Comparison of ENCODE assay signal across 25 mouse cellular contexts in genomic region chr3:98120884-98121283, GRCm38 (mm10). TPM values are rescaled to one million over a fixed set of nuclear protein-coding genes. Genes with fewer than 3 reads are reported as not detected.
DNase-seq lines count a peak whose midpoint lies in the region; ATAC-seq and TF ChIP-seq lines count a peak whose summit lies in the region.
"Had no signal": no experiment of that assay in that cellular context is flagged by ENCODE, and none has a peak within 500 bp of the region (broad histone marks: within the 10 kb centered on the region; RNA-seq: fewer than 3 reads in every experiment).

No protein-coding gene starts in this region.

- no peak overlapping the region for H3K4me3 ChIP-seq in hindbrain, embryonic 11.5 days (ENCODE audit: low read depth, low read length)
- no peak overlapping the region for H3K4me3 ChIP-seq in hindbrain, postnatal 0 days (ENCODE audit: low read length)
- no peak overlapping the region for H3K4me3 ChIP-seq in neural tube, embryonic 15.5 days (replicated peaks)
- no peak overlapping the region for H3K4me3 ChIP-seq in stomach, embryonic 15.5 days (replicated peaks)
- H3K4me3 ChIP-seq: embryonic facial prominence, embryonic 15.5 days; erythroblast, embryonic 14.5 days; heart, embryonic 10.5 days; hindbrain, embryonic 15.5 days had no signal

- H3K9ac ChIP-seq in hindbrain, embryonic 11.5 days (ENCODE audit: low read depth, low read length), result no peak overlapping the region
- no peak overlapping the region for H3K9ac ChIP-seq in hindbrain, postnatal 0 days (replicated peaks; ENCODE audit: low read length)
- no peak overlapping the region for H3K9ac ChIP-seq in neural tube, embryonic 15.5 days (replicated peaks)
- H3K9ac ChIP-seq in stomach, embryonic 15.5 days, result no peak overlapping the region
- H3K9ac ChIP-seq: embryonic facial prominence, embryonic 15.5 days; hindbrain, embryonic 15.5 days had no signal

- 24% methylated on average over 6 of the region's 6 CpGs for WGBS in hindbrain, embryonic 11.5 days
- 37% methylated on average over 6 of the region's 6 CpGs for WGBS in hindbrain, postnatal 0 days
- 20% methylated on average over 6 of the region's 6 CpGs for WGBS in neural tube, embryonic 15.5 days
- WGBS in stomach, embryonic 15.5 days, result 73% methylated on average over 6 of the region's 6 CpGs

- peaks cover 4% of the 10 kb centered on the region; the same call in 1 of the 2 replicates for H3K4me1 ChIP-seq in hindbrain, embryonic 11.5 days (replicated peaks; ENCODE audit: control insufficient read depth, insufficient read depth, low read length)
- H3K4me1 ChIP-seq in hindbrain, postnatal 0 days (ENCODE audit: insufficient read depth, low read length), result no peaks in the 10 kb centered on the region
- no peaks in the 10 kb centered on the region for H3K4me1 ChIP-seq in neural tube, embryonic 15.5 days
- H3K4me1 ChIP-seq in stomach, embryonic 15.5 days, result no peaks in the 10 kb centered on the region
- H3K4me1 ChIP-seq: embryonic facial prominence, embryonic 15.5 days; hindbrain, embryonic 15.5 days had no signal

- peak; percentile 26 for DNase-seq in hindbrain, embryonic 11.5 days (ENCODE audit: low spot score)
- no peak for DNase-seq in hindbrain, postnatal 0 days (ENCODE audit: low spot score)
- DNase-seq in neural tube, embryonic 10.5 days (ENCODE audit: extremely low spot score, low spot score), result peak; percentile 33
- peak; percentile 63 for DNase-seq in embryo, embryonic 11 days
- DNase-seq in urinary bladder, postnatal 25 days (ENCODE audit: low spot score), result no peak
- DNase-seq: adrenal gland, adult 2 months; adrenal gland, postnatal 25 days; cerebellum, adult 2 months; cerebellum, postnatal 10 days; gastrocnemius, postnatal 36 days; heart, adult 11 months; heart, postnatal 10 days; heart, postnatal 4 days had no signal

- H3K27me3 ChIP-seq in hindbrain, embryonic 11.5 days (ENCODE audit: control insufficient read depth, insufficient read depth, low read length), result no peaks in the 10 kb centered on the region
- no peaks in the 10 kb centered on the region for H3K27me3 ChIP-seq in hindbrain, postnatal 0 days (ENCODE audit: insufficient read depth, low read length)
- no peaks in the 10 kb centered on the region for H3K27me3 ChIP-seq in neural tube, embryonic 15.5 days (replicated peaks)
- no peaks in the 10 kb centered on the region for H3K27me3 ChIP-seq in stomach, embryonic 15.5 days (replicated peaks)
- H3K27me3 ChIP-seq: embryonic facial prominence, embryonic 15.5 days; hindbrain, embryonic 15.5 days had no signal

- no peak overlapping the region for H3K27ac ChIP-seq in hindbrain, embryonic 11.5 days (ENCODE audit: low read depth, low read length)
- H3K27ac ChIP-seq in hindbrain, postnatal 0 days, result no peak overlapping the region
- H3K27ac ChIP-seq in neural tube, embryonic 15.5 days (replicated peaks), result no peak overlapping the region
- no peak overlapping the region for H3K27ac ChIP-seq in stomach, embryonic 15.5 days
- H3K27ac ChIP-seq: embryonic facial prominence, embryonic 15.5 days; heart, embryonic 10.5 days; hindbrain, embryonic 15.5 days had no signal

- TF ChIP-seq CTCF in hindbrain, postnatal 0 days (IDR thresholded peaks at IDR 0.05; ENCODE audit: low read depth), result no peak

- H3K4me2 ChIP-seq in hindbrain, embryonic 11.5 days (replicated peaks; ENCODE audit: low read depth, low read length), result no peak overlapping the region
- no peak overlapping the region for H3K4me2 ChIP-seq in hindbrain, postnatal 0 days (ENCODE audit: low read depth, low read length)
- H3K4me2 ChIP-seq in neural tube, embryonic 15.5 days, result no peak overlapping the region
- no peak overlapping the region for H3K4me2 ChIP-seq in stomach, embryonic 15.5 days
- H3K4me2 ChIP-seq: embryonic facial prominence, embryonic 15.5 days; hindbrain, embryonic 15.5 days had no signal

- H3K9me3 ChIP-seq in hindbrain, embryonic 11.5 days (ENCODE audit: control insufficient read depth, low read length), result no peaks in the 10 kb centered on the region
- no peaks in the 10 kb centered on the region for H3K9me3 ChIP-seq in hindbrain, postnatal 0 days (ENCODE audit: low read length)
- H3K9me3 ChIP-seq in neural tube, embryonic 15.5 days (replicated peaks), result no peaks in the 10 kb centered on the region
- H3K9me3 ChIP-seq in stomach, embryonic 15.5 days, result no peaks in the 10 kb centered on the region
- H3K9me3 ChIP-seq: embryonic facial prominence, embryonic 15.5 days; heart, embryonic 10.5 days; hindbrain, embryonic 15.5 days had no signal

- no peaks in the 10 kb centered on the region for H3K36me3 ChIP-seq in hindbrain, embryonic 11.5 days (ENCODE audit: control insufficient read depth, insufficient read depth, low read length)
- peaks cover 20% of the 10 kb centered on the region for H3K36me3 ChIP-seq in hindbrain, postnatal 0 days (ENCODE audit: insufficient read depth, low read length)
- peaks cover 20% of the 10 kb centered on the region for H3K36me3 ChIP-seq in neural tube, embryonic 15.5 days
- peaks cover 41% of the 10 kb centered on the region for H3K36me3 ChIP-seq in stomach, embryonic 15.5 days

- peak; percentile 56; the same call in 1 of the 2 replicates for ATAC-seq in hindbrain, embryonic 11.5 days (ENCODE audit: low FRiP score)
- ATAC-seq in hindbrain, postnatal 0 days, result no peak
- ATAC-seq in neural tube, embryonic 15.5 days (ENCODE audit: low FRiP score), result no peak
- 0 out of 2 replicates have a peak, but pooled peaks have one; percentile 24 for ATAC-seq in stomach, embryonic 15.5 days (ENCODE audit: insufficient read depth, low FRiP score, low read depth)
- ATAC-seq: inflammation-experienced regulatory T-cells, adult 6 months; intestine, postnatal 0 days had no signal

RNA-seq across cellular contexts. Expression of gene Adam30, which starts 39.5 kb away (rescaled TPM):
- polyA plus RNA-seq in hindbrain, embryonic 11.5 days (2014; fragmentation: Nextera tagmentation; extraction: Ambion mirVana), result not detected in 2 replicates
- 0.10 TPM in 1 of 2 replicates, not detected in the other for total RNA-seq in hindbrain, postnatal 0 days (2014; rRNA removed)
- polyA plus RNA-seq in hindbrain, postnatal 0 days (2015; fragmentation: Nextera tagmentation; extraction: Ambion mirVana), result not detected in 2 replicates
- not detected in 2 replicates for polyA plus RNA-seq in neural tube, embryonic 15.5 days (2015; fragmentation: Nextera tagmentation; extraction: Ambion mirVana)
- not detected in 2 replicates for polyA plus RNA-seq in stomach, embryonic 15.5 days (2015; fragmentation: Nextera tagmentation; extraction: Ambion mirVana)
- total RNA-seq: adrenal gland, adult 2 months; adrenal gland, postnatal 25 days; gastrocnemius, adult 8-10 months; gastrocnemius, postnatal 36 days had no signal
- polyA plus RNA-seq: adrenal gland, adult 2 months; cerebellum, adult 2 months; embryonic facial prominence, embryonic 11.5 days; embryonic facial prominence, embryonic 15.5 days; erythroblast, embryonic 14.5 days; forebrain, embryonic 11.5 days; heart, embryonic 10.5 days; heart, embryonic 14.5 days; hindbrain, embryonic 15.5 days; inflammation-experienced regulatory T-cells, adult 6 months; intestine, postnatal 0 days had no signal

Comparison
In these comparisons a context has a peak if more than half of its experiments do, and no peak if none do; other contexts are left out.
1. ATAC-seq: peak in hindbrain, embryonic 11.5 days (single experiment) and stomach, embryonic 15.5 days (single experiment); none in hindbrain, postnatal 0 days (single experiment) and neural tube, embryonic 15.5 days (single experiment).
2. DNase-seq: peak in hindbrain, embryonic 11.5 days (single experiment), neural tube, embryonic 10.5 days (single experiment) and embryo, embryonic 11 days (single experiment); none in hindbrain, postnatal 0 days (single experiment) and urinary bladder, postnatal 25 days (single experiment).